Mouse (Mus musculus): Measurements from ENCODE around the gene Hist1h2bq.
"Not testable (repeated sequence)": the region's sequence is repeated elsewhere in the genome, so short reads cannot be mapped to it uniquely, and the experiment has no call there.

The Hist1h2bq gene

DNA sequence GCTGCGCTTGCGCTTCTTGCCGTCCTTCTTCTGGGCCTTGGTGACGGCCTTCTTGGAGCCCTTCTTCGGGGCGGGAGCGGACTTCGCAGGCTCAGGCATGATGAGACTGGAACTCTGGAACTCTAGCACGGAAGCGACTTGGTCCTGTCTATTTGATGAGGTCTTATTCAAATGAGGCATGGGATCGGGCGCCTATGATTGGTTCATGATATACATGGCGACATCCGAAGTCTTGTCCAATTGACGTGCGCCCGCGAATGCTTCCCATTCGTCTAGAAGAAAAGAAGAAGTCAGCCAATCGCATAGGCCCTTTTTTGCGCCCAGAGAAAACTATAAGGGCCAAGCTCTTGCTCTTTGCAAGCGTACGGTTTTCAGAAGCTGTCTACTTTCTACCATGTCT lies at the start of gene Hist1h2bq, which contains the start of gene Hist1h2ao:
Hist1h2bq (minus strand) TSS at position 125 of the 400 bp plus-strand sequence.
Hist1h2ao (plus strand) TSS at position 393 of the 400 bp plus-strand sequence.
- not testable (repeated sequence) for DNase-seq (ENCODE audit: low read depth, low spot score)

DNA sequence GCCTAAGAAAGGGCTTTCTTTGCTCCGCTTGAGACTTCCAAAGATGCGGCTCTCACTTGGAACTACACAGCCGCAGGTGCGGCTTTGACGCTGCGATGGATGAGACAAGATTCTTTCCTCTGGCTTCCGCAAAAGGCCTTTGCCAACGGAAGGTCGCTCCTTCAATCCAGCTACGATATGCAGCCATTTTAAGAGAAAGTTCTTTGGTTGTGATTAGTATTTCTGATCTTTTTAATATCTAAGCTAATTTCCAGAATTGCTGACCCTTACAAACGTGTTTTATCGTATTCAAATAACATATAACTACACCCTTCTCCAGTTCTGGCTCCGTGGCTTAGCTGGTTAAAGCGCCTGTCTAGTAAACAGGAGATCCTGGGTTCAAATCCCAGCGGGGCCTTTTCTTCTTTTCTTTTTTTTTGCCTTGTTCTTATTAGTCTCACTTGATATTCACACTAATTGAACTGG lies 45.7 kb upstream of the Hist1h2bq start:
- DNase-seq (ENCODE audit: low read depth, low spot score) = peak; percentile 78

DNA sequence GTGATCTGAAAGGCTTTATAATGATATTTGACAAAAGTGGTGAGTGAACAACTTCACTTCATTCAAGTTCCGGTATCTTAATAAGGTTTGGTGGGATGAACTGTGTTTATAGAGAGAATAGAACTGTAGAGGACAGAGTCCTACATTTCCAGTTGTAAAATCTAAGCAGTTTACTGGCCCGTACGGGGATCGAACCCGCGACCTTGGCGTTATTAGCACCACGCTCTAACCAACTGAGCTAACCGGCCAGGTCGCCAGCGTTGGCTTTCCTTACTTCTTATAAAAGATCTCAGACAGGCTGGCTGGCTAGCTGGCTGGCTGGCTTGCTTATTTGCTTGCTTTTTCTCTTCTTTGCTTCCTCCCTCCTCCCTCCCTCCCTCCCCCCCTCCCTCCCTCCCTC lies 45.1 kb upstream of the Hist1h2bq start:
- DNase-seq (ENCODE audit: low read depth, low spot score) = peak; percentile 82

DNA sequence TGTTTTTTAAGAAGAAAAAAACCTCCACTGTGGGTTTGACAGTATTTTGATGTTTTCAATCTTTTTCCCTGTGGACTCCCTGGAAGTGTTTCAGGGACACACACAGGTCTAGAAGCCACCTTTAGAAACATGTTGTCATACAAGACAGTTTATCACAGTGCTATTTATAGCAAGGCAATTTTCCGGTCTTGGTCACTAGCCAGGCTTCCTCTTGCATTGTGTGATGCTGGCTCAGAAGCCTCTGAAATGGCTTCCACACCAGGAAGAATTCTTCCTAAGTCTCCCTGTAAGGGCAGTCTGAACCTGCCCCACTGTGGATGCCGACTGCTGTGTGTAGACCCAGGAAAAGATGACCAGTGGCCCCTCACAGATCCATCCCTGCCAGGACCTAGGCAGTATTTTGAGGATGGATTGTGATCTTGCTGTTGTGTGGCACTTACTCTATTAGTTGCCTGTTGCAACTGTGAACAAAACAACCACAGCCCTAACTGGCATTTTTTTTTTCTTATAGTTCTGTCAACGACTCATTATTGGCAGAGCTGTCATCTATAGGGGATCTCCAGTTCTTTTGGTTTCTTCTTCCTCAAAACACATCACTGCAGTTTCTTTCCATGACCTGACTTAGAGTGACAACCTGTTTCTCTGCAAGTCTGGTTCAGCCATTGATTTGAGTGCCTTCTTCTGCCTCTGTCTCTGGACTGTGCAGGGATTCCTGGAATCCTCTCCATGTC lies 42.4 kb upstream of the Hist1h2bq start:
- DNase-seq (ENCODE audit: low read depth, low spot score) = no peak

DNA sequence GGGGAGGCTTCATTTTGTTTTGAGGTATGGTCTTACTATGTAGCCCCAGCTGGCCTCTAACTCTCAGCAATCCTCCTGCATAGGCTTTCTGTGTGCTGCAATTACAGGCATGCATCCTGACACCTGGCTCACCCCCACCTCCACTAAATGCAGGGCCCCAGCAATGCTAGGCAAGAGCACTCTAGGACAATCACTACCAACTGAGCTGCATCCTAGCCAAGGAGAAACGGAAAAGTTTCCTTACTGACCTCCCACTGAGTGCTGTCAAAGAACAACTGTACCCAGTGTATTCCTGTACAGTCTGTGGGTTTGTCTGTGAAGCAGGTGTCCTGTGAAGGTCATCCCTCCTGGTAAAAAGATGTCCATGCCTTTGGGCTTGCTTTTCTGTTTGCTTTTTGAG lies 40.7 kb upstream of the Hist1h2bq start:
- DNase-seq (ENCODE audit: low read depth, low spot score) = not testable (repeated sequence)

DNA sequence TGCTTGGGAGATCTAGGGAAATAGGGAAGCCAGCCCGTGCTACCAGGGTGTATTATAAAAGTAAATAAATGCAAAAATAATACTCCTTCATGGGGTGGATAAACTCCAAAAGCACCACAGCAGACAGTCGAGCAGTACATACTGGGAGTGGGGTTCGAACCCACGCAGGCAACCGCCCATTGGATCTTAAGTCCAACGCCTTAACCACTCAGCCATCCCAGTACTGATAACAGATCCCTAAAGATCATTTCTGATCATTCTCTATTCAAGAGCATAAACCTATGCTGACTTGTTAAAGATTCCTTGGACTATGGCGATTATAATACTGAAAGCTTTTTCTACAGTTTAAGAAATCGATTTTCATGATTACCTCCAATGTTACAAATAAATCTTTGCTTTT lies 37.9 kb upstream of the Hist1h2bq start:
- peak; percentile 43 for DNase-seq (ENCODE audit: low read depth, low spot score)

DNA sequence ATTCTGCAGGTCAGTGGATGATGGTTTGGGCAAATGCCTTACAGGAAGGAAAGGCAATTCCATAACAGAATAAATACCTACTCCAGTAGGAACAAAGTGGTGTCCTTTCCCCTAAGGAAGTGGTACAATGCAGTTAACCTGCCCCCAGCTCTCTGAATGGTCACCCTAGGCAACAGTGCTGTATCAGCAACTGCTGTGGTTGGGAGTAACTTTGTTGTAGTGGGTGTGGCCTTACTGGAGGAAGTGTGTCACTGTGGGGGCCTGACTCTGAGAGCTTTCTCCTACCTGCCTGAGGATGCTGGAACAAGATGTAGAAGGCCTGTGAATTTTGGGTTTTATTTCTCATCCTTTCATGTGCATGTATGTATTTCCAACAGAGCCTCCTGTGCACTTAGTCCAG lies 36.4 kb upstream of the Hist1h2bq start:
- not testable (repeated sequence) for DNase-seq (ENCODE audit: low read depth, low spot score)

DNA sequence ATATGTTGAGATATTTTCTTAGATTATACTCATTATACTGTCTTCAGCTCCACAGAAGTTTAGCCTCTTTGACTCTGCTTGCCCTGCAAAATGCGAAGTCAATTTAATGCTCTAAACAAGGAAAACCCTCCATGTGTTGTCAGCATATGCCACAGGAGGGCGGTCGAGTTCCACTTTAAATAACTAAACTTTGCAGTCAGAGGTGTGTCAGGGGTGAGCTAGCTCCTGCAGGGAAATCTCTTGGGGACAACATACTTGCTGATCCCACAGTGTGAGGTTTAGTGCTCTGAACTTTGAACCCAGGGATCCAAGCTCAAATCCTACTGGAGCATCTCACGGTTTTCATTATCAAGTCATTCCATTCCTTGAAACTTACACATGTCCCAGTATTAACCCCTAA lies 30.5 kb upstream of the Hist1h2bq start:
- DNase-seq (ENCODE audit: low read depth, low spot score) = not testable (repeated sequence)

DNA sequence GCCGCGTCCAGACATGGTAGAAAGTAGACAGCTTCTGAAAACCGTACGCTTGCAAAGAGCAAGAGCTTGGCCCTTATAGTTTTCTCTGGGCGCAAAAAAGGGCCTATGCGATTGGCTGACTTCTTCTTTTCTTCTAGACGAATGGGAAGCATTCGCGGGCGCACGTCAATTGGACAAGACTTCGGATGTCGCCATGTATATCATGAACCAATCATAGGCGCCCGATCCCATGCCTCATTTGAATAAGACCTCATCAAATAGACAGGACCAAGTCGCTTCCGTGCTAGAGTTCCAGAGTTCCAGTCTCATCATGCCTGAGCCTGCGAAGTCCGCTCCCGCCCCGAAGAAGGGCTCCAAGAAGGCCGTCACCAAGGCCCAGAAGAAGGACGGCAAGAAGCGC lies 23.5 kb upstream of the Hist1h2bq start, which contains the start of the genes Hist1h2ap and Hist1h2br:
Hist1h2ap (minus strand) TSS at position 47 of the 400 bp plus-strand sequence.
Hist1h2br (plus strand) TSS at position 283 of the 400 bp plus-strand sequence.
- not testable (repeated sequence) for DNase-seq (ENCODE audit: low read depth, low spot score)

DNA sequence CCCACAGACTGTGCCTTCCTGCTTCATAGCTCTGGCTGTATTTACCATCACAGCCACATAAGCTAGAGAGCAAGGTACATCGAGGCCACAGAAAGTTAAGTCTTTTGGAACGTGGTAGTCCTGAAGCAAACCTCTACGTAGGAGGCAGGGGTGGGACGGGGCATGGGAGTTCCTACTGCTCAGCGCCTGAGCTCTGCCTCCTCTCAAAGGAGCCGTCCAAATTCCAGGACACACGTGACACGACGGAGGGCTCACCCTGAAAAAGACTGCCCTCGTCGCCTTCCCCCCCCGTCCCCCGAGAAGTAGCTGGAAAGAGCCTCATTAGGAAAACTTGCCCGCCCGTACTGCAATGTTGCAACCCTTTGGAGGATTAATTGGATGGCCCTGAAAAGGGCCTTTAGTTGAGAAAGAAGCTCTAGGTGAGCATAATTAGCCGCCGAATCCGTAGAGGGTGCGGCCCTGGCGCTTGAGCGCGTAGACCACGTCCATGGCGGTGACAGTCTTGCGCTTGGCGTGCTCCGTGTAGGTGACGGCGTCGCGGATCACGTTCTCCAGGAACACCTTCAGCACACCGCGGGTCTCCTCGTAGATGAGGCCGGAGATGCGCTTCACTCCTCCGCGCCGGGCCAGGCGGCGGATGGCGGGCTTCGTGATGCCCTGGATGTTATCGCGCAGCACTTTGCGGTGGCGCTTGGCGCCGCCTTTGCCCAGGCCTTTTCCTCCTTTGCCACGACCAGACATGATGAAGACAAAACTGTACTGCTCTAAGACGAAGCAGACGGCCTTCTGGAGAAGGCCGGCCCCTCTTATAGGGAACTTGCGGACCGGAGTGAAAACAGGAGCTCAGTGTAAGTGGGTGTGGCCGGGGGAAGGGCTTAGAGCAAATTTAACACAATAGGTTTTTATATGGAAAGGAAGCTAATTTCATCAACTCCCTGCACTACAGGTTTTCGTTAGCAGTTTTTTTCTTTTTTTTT lies 21.7 kb upstream of the Hist1h2bq start, which contains the start of gene Hist1h4n:
Hist1h4n (minus strand) TSS at position 779 of the 977 bp plus-strand sequence.
- not testable (repeated sequence) for DNase-seq (ENCODE audit: low read depth, low spot score)

DNA sequence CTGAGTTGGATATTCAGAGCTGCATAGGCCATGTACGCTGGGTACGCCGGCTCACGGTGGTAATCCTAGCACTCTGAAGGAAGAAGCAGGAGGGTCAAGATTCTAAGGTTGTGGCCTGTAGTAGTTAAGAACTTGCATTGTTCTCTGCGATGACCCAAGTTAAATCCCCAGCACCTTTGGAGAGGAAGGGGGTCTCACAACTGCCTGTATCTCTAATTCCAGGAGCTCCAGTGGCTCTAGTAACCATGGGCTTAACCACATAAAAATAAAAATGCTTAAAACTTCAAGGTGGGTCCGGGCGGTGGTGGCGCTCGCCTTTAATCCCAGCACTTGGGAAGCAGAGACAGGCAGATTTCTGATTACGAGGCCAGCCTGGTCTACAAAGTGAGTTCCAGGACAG lies 20.3 kb upstream of the Hist1h2bq start:
- DNase-seq (ENCODE audit: low read depth, low spot score) = no peak

DNA sequence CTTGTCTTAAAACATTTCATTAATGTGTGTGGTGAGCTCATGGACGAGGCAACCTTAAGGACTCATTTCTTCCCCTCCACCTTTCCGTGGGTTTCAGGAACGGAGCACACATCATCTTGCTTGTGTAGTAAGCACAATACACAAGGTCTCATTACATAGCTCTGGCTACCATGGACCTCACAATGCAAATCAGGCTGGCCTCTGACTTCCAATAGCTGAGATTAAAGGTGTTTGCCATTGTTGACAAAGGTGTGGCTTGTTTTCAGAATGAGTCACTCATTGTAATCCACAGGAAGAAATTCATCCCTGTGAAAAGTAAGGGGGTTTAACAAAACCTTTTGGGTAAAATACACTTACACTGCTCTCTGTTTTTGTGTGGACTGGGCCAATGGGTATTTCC lies 18.5 kb upstream of the Hist1h2bq start:
- DNase-seq (ENCODE audit: low read depth, low spot score) = no peak

DNA sequence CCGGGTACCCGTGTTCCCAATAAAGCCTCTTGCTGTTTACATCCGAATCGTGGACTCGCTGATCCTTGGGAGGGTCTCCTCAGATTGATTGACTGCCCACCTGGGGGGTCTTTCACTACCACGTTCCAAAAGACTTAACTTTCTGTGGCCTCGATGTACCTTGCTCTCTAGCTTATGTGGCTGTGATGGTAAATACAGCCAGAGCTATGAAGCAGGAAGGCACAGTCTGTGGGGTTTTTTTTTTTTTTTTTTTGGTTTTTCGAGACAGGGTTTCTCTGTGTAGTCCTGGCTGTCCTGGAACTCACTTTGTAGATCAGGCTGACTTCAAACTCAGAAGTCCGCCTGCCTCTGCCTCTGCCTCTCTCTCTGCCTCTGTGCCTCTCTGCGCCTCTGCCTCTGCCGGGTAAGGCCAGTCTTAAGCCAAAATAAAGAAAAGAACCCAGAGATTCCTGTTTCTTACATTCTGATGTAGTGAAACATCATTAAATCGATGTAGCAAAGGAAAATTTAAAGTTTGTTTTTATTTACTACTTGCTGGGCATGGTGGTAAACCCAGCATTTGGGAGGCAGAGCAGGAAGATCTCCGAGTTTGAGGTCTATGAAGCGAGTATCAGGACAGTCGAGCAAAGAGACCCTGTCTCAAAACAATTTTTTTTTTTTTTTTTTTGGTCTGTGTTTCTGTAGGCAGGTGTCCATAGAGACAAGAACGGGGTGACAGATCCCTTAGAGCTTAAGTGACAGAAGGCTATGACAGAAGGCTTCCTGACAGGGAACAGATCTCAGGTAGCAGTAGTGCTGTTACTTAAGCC lies 10.3 kb upstream of the Hist1h2bq start:
- DNase-seq (ENCODE audit: low read depth, low spot score) = not testable (repeated sequence)

DNA sequence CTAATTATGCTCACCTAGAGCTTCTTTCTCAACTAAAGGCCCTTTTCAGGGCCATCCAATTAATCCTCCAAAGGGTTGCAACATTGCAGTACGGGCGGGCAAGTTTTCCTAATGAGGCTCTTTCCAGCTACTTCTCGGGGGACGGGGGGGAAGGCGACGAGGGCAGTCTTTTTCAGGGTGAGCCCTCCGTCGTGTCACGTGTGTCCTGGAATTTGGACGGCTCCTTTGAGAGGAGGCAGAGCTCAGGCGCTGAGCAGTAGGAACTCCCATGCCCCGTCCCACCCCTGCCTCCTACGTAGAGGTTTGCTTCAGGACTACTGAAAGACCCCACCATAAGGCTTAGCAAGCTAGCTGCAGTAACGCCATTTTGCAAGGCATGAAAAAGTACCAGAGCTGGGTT lies 2.1 kb upstream of the Hist1h2bq start:
- DNase-seq (ENCODE audit: low read depth, low spot score) = not testable (repeated sequence)

DNA sequence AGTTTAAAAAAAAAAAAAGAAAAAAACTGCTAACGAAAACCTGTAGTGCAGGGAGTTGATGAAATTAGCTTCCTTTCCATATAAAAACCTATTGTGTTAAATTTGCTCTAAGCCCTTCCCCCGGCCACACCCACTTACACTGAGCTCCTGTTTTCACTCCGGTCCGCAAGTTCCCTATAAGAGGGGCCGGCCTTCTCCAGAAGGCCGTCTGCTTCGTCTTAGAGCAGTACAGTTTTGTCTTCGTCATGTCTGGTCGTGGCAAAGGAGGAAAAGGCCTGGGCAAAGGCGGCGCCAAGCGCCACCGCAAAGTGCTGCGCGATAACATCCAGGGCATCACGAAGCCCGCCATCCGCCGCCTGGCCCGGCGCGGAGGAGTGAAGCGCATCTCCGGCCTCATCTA lies 1.5 kb upstream of the Hist1h2bq start, which contains the start of gene Hist1h4m:
Hist1h4m (plus strand) TSS at position 208 of the 400 bp plus-strand sequence.
- DNase-seq (ENCODE audit: low read depth, low spot score) = not testable (repeated sequence)

DNA sequence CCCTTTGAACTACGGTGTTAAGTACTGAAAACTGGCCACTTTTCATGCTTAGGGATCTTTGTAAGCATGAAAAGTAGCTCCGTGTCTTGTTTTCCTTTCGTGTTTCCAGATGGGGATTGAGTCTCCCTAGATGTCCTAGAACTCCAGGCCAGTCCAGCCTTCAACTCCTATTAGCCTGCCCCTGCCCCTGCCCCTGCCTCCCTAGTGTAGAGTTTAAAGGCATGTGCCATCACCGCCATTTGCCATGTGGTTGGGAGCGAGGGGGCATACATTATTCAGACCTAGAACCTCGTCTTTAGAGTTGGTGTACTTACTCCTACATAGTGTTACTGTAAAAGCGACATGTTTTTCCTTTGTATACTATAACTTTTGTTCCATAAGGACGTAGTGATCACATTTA lies 1.1 kb upstream of the Hist1h2bq start:
- not testable (repeated sequence) for DNase-seq (ENCODE audit: low read depth, low spot score)

DNA sequence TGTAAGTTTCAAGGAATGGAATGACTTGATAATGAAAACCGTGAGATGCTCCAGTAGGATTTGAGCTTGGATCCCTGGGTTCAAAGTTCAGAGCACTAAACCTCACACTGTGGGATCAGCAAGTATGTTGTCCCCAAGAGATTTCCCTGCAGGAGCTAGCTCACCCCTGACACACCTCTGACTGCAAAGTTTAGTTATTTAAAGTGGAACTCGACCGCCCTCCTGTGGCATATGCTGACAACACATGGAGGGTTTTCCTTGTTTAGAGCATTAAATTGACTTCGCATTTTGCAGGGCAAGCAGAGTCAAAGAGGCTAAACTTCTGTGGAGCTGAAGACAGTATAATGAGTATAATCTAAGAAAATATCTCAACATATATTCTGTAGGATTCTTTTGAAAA lies 6.9 kb downstream of the Hist1h2bq start:
- not testable (repeated sequence) for DNase-seq (ENCODE audit: low read depth, low spot score)

DNA sequence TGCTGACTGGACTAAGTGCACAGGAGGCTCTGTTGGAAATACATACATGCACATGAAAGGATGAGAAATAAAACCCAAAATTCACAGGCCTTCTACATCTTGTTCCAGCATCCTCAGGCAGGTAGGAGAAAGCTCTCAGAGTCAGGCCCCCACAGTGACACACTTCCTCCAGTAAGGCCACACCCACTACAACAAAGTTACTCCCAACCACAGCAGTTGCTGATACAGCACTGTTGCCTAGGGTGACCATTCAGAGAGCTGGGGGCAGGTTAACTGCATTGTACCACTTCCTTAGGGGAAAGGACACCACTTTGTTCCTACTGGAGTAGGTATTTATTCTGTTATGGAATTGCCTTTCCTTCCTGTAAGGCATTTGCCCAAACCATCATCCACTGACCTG lies 12.8 kb downstream of the Hist1h2bq start:
- not testable (repeated sequence) for DNase-seq (ENCODE audit: low read depth, low spot score)

DNA sequence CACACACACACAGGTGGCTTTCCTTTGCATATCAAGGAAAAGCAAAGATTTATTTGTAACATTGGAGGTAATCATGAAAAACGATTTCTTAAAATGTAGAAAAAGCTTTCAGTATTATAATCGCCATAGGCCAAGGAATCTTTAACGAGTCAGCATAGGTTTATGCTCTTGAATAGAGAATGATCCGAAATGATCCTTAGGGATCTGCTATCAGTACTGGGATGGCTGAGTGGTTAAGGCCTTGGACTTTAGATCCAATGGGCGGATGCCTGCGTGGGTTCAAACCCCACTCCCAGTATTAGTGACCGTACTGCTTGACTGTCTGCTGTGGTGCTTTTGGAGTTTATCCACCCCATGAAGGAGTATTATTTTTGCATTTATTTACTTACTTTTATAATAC lies 14.4 kb downstream of the Hist1h2bq start:
- DNase-seq (ENCODE audit: low read depth, low spot score) = no peak

DNA sequence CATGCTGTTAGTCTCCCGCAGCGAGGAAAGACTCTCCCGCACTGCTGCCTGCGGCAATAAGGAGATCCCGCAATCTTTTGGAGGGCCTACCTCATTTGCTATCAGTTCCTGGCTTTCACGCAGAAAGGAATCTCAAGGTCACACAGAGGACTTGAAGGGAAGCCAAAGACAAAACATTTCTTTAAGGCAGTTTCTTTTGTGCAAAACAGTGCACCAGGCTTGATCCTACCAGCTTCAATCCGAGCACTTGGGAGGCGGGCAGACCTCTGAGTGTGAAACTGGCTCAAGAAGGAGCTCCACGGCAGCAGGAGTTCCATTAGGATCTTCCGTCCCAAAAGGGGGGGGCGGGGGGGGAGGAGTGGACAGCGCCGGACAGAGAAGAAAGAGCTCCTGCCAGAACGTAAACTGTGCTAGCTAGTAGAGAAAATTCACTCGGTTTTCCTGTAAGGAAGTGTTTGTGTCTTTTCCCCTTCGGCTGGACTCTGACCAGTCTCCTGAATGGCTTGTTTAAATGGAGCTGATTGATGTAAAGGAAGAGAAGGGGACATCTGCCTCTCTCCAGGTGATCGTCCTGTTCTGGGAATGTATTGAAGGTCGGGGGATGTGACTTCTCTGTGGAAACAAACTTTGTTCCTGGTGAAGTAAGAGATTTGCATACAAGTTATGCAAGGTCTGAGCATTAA lies 19.3 kb downstream of the Hist1h2bq start:
- DNase-seq (ENCODE audit: low read depth, low spot score) = no peak
